Mouse (Mus musculus): Measurements from ENCODE around the gene Mcidas. TPM values are rescaled to one million over a fixed set of nuclear protein-coding genes. Genes with fewer than 3 reads are reported as not detected.

The Mcidas gene
- polyA plus RNA-seq, 1 experiment from 2014 or later, result 0.21 TPM

DNA sequence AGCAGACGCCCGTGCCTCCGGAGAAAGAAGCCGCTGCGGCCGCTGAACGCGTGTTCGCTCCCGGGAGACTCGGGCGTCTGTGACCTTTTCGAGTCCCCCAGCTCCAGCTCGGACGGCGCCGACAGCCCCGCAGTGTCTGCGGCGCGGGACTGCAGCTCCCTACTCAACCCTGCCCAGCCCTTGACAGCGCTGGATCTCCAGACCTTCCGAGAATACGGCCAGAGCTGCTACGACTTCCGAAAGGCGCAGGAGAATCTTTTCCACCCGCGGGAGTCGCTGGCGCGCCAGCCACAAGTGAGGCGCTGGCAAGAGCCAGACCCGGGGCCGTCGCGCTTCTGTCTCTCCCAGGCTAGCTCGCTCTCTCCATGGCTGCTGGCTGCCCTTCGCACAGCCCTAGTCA, 5.7 kb upstream of the Mcidas start:
- ATAC-seq (ENCODE audit: insufficient read depth, low FRiP score, low read depth), result peak; percentile 24; the same call in 1 of the 2 replicates
- H3K4me3 ChIP-seq (replicated peaks), result peak overlapping the region; percentile 51
- H3K9ac ChIP-seq, result peak overlapping the region; percentile 10; the same call in 1 of the 2 replicates
- peaks cover 71% of the 10 kb centered on the region for H3K27me3 ChIP-seq (replicated peaks)
- WGBS, result under 1% methylated on average over 39 of the region's 39 CpGs
- H3K36me3 ChIP-seq, result no peaks in the 10 kb centered on the region
- H3K9me3 ChIP-seq, result no peaks in the 10 kb centered on the region
- peaks cover 31% of the 10 kb centered on the region for H3K4me1 ChIP-seq
- H3K4me2 ChIP-seq, result peak overlapping the region; percentile 99
- H3K27ac ChIP-seq, result no peak overlapping the region

DNA sequence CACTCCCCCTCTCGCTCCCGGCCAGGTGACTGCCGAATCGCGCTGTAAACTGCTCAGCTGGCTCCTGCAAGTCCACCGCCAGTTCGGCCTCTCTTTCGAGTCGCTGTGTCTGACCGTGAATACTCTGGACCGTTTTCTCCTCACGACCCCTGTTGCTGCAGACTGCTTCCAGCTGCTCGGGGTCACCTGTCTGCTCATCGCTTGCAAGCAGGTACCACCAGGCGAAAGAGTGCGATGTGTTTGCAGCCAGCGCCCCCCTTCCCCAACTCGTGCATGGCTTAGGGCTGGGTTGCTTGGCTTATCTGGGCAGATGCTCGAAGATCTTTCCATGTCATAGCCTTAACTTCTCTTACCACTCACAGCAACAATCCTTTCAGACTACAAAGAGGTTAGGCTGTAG, 4.8 kb upstream of the Mcidas start:
- H3K4me1 ChIP-seq, result peaks cover 36% of the 10 kb centered on the region

DNA sequence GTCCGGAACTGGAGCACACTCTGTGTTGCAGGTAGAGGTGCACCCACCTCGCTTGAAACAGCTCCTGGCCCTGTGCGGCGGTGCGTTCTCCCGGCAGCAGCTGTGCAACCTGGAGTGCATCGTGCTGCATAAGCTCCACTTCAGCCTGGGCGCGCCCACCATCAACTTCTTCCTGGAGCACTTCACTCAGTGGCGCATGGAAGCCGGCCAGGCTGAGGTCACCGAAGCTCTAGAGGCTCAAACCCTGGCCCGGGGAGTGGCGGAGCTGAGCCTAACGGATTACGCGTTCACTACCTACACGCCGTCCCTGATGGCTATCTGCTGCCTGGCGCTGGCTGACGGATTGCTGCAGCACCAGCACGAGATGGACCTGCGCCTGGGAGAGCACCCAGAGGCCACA, 4.1 kb upstream of the Mcidas start:
- WGBS, result under 1% methylated on average over 23 of the region's 23 CpGs
- Histone ChIP-seq H3K27ac (no peak overlapping the region), H3K9ac (no peak overlapping the region), H3K36me3 (no peaks in the 10 kb centered on the region), H3K9me3 (no peaks in the 10 kb centered on the region), H3K27me3 (replicated peaks) (peaks cover 81% of the 10 kb centered on the region), H3K4me3 (replicated peaks) (no peak overlapping the region; the same call in 1 of the 2 replicates), H3K4me1 (peaks cover 40% of the 10 kb centered on the region), H3K4me2 (peak overlapping the region; percentile 99)
- no peak for ATAC-seq (ENCODE audit: insufficient read depth, low FRiP score, low read depth)

More for the DNA sequence above, 4.8 kb upstream of the Mcidas start:
- H3K36me3 ChIP-seq, result no peaks in the 10 kb centered on the region
- no peak for ATAC-seq (ENCODE audit: insufficient read depth, low FRiP score, low read depth)
- H3K9me3 ChIP-seq, result no peaks in the 10 kb centered on the region
- H3K27me3 ChIP-seq (replicated peaks), result peaks cover 80% of the 10 kb centered on the region
- WGBS, result under 1% methylated on average over 19 of the region's 19 CpGs
- peak overlapping the region; percentile 51 for H3K4me3 ChIP-seq (replicated peaks)
- H3K4me2 ChIP-seq, result peak overlapping the region; percentile 99
- H3K9ac ChIP-seq, result no peak overlapping the region
- H3K27ac ChIP-seq, result no peak overlapping the region

DNA sequence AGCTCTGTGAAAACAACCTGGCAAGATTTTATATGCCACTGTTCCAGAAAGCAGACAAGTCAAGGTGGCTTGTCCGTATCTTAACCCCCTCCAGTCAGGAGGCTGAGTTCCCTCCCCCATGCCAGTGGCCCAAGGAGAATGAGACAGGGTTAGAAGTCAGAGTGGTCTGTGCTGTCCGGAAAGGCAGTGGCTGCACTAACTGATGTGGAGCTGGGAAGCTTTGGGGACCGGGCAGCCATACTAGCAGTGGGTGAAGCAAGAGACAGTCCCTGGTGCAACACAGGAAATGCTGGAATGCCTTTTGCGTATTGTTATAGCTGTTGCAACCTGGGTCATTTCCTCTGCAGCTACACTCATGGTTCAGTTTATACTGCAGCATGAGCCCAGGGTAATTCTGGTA, 3.3 kb upstream of the Mcidas start:
- no peak overlapping the region for H3K27ac ChIP-seq
- no peak overlapping the region for H3K4me2 ChIP-seq
- H3K36me3 ChIP-seq, result no peaks in the 10 kb centered on the region
- H3K27me3 ChIP-seq (replicated peaks), result peaks cover 86% of the 10 kb centered on the region
- H3K9me3 ChIP-seq, result no peaks in the 10 kb centered on the region
- H3K9ac ChIP-seq, result no peak overlapping the region
- 15% methylated on average over 4 of the region's 4 CpGs for WGBS
- no peak overlapping the region for H3K4me3 ChIP-seq (replicated peaks)
- ATAC-seq (ENCODE audit: insufficient read depth, low FRiP score, low read depth), result no peak
- H3K4me1 ChIP-seq, result peaks cover 40% of the 10 kb centered on the region

DNA sequence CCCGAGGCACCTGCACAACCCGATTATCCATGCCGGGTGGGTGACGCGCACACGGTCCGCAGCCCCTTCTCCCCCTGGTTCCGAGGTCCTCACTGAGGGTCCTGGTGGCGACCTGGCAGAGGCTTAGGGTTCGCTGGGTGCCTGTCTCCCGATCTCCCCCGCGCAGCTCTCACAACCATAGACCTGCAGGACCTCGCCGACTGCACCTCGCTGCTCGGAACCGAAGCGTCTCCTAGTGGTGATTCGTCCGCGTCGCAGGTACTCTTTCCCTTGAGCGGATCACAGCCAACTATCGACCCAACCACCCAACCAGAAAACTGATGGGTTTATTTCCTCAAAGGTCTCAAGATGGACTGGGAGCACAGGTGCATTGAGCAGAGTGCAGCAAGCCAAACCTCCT, 546 bp downstream of the Mcidas start:
- Histone ChIP-seq H3K27ac (no peak overlapping the region), H3K9me3 (no peaks in the 10 kb centered on the region), H3K36me3 (no peaks in the 10 kb centered on the region), H3K4me1 (peaks cover 18% of the 10 kb centered on the region), H3K4me3 (replicated peaks) (peak overlapping the region; percentile 43), H3K9ac (no peak overlapping the region), H3K4me2 (peak overlapping the region; percentile 91), H3K27me3 (replicated peaks) (peaks cover 83% of the 10 kb centered on the region)
- peak; percentile 57 for ATAC-seq (ENCODE audit: insufficient read depth, low FRiP score, low read depth)
- under 1% methylated on average over 25 of the region's 25 CpGs for WGBS

DNA sequence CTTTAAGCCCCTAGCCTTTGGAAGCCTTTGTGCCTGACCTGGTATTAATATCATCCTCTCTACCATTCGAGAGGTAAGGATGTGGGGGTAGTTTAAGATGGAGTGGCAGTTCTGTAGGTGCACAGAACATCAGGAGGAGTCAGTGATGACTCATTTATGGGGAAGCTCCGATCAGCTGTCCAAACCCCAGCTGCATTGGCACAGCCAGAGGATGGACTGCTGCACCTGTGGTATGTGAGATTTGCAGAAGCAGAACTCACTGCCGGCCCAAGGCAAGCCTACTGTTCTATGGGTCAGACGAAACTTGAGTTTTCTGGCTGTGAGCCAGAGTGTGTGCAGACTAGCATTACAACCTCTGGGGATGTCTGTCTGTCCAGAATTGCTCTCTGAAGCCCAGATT, 2.8 kb downstream of the Mcidas start:
- 53% methylated on average over 4 of the region's 4 CpGs for WGBS
- H3K9ac ChIP-seq, result no peak overlapping the region
- H3K9me3 ChIP-seq, result no peaks in the 10 kb centered on the region
- H3K4me1 ChIP-seq, result peaks cover 12% of the 10 kb centered on the region; the same call in 1 of the 2 replicates
- no peak for ATAC-seq (ENCODE audit: insufficient read depth, low FRiP score, low read depth)
- peaks cover 66% of the 10 kb centered on the region for H3K27me3 ChIP-seq (replicated peaks)
- no peak overlapping the region for H3K4me2 ChIP-seq
- H3K27ac ChIP-seq, result no peak overlapping the region
- H3K4me3 ChIP-seq (replicated peaks), result no peak overlapping the region
- H3K36me3 ChIP-seq, result no peaks in the 10 kb centered on the region

DNA sequence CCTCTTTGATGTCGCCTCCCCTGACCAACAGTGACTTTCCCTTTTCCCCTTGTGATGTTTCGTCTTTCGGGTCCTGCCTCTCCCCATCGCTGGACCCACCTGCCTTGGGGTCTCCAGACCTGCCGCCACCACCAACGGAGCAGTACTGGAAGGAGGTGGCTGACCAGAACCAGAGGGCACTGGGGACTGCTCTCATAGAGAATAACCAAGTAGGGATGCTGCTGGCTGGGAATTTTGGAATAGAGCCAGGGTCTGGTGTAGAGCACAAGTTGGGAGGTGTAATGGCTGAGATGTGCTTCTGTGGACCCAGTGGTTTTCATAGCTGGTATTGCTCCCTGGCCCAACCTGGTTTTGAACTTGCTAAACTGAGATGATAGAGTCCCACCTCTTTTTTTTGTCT, 3.7 kb downstream of the Mcidas start:
- H3K27me3 ChIP-seq (replicated peaks), result peaks cover 61% of the 10 kb centered on the region
- ATAC-seq (ENCODE audit: insufficient read depth, low FRiP score, low read depth), result no peak
- WGBS, result 63% methylated on average over 6 of the region's 6 CpGs

DNA sequence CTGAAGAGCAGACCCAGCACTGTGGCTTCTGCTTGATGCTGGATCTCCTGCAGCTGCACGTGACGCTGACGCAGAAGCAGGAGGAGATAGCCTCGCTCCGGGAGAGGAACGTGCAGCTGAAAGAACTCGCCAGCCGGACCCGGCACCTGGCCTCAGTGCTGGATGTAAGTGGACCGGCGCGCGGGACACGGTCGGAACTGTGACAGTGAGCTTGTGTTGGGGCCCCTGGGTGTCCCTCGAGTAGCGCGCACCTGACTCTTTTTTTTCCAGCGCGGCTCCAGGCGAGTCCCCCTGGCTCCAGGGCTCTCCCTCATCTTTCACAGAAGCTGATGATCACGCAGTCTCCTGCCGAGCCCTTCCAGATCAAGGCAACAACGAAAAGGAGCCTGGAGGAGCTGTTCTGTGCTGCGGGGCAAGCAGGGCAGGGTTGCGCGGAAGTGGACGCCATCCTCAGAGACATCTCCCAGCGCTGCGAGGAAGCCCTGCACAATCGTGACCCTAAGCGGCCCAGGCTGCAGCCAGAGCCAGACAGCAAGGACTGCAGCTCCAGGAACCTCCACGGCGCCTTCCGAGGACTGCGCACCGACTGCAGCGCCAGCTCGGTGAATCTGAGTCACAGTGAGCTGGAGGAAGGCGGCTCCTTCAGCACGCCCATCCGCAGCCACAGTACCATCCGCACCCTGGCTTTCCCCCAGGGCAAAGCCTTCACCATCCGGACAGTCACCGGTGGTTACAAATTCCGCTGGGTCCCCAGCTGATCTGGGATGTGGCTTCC, 5.0 kb downstream of the Mcidas start:
- H3K4me1 ChIP-seq, result peaks cover 9% of the 10 kb centered on the region; the same call in 1 of the 2 replicates
- H3K27ac ChIP-seq, result no peak overlapping the region
- peaks cover 51% of the 10 kb centered on the region for H3K27me3 ChIP-seq (replicated peaks)
- no peaks in the 10 kb centered on the region for H3K36me3 ChIP-seq
- H3K9me3 ChIP-seq, result no peaks in the 10 kb centered on the region
- H3K4me2 ChIP-seq, result peak overlapping the region; percentile 84
- under 1% methylated on average over 46 of the region's 46 CpGs for WGBS
- H3K4me3 ChIP-seq (replicated peaks), result peak overlapping the region; percentile 39
- 0 out of 2 replicates have a peak overlapping the region, but pooled peaks have one; percentile 6 for H3K9ac ChIP-seq
- 0 out of 2 replicates have a peak, but pooled peaks have one; percentile 7 for ATAC-seq (ENCODE audit: insufficient read depth, low FRiP score, low read depth)

More for the DNA sequence above, 3.7 kb downstream of the Mcidas start:
- no peak overlapping the region for H3K27ac ChIP-seq
- H3K9ac ChIP-seq, result no peak overlapping the region
- no peaks in the 10 kb centered on the region for H3K9me3 ChIP-seq
- peaks cover 12% of the 10 kb centered on the region; the same call in 1 of the 2 replicates for H3K4me1 ChIP-seq
- no peak overlapping the region for H3K4me3 ChIP-seq (replicated peaks)
- H3K4me2 ChIP-seq, result no peak overlapping the region
- no peaks in the 10 kb centered on the region for H3K36me3 ChIP-seq

DNA sequence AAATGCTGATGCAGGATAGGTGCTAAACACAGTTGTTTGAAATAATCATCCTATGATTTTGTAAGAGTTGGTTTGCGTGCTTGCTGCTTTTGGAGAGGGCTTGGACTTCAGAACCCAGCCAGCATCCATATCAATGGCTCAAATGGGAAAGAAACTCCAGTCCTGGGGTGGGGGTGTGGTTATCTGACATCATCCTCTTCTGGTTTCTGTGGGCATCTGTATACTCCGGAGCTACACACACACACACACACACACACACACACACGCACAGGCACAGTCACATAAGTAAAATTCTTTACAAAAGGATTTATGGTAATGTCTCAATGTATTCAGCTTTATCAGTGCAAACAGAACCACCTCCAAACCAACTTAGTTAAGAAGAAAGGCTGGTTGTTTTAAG, 6.4 kb downstream of the Mcidas start:
- Histone ChIP-seq H3K4me2 (peak overlapping the region; percentile 36; the same call in 1 of the 2 replicates), H3K27me3 (replicated peaks) (peaks cover 37% of the 10 kb centered on the region), H3K36me3 (no peaks in the 10 kb centered on the region), H3K4me3 (replicated peaks) (no peak overlapping the region), H3K27ac (peak overlapping the region; percentile 83), H3K4me1 (0 out of 2 replicates have a peak, but pooled peaks cover 3% of the 10 kb centered on the region), H3K9ac (no peak overlapping the region), H3K9me3 (no peaks in the 10 kb centered on the region)
- peak; percentile 11; the same call in 1 of the 2 replicates for ATAC-seq (ENCODE audit: insufficient read depth, low FRiP score, low read depth)
- WGBS, result 64% methylated on average over 3 of the region's 3 CpGs

DNA sequence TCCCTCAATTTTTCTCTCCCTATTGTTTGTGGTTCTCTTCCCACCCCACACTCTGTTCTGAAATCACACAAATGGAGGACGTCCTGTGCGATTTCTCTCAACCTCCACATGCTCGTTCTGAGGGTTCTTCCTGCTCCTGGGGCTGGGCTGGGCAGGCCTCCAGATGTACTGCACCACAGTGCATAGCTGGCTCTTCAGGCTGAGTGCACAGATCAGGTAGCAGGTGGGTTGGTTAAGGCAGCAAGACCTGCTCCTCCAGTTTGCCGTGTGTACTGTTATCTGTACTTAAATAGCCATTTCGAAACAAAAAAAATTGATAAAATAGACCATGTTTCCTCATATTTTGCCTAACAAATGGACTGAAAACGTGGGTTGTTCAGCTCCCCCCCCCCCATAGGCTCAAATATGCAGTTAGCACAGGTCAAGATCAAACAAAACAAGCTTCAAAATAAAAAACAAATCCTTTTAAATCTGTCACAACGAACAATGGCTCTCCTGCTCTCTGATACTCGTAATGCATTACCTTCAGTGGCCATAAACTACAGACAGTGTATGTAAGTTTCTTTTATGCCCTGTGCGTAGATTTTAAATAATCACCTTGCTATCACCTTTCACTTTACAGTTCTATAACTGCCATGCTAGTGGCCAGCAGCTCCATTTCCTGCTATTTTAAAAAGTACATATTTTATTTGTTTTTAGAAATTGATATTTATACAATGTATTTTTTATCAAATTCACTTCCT, 7.1 kb downstream of the Mcidas start:
- peak overlapping the region; percentile 36; the same call in 1 of the 2 replicates for H3K4me2 ChIP-seq

DNA sequence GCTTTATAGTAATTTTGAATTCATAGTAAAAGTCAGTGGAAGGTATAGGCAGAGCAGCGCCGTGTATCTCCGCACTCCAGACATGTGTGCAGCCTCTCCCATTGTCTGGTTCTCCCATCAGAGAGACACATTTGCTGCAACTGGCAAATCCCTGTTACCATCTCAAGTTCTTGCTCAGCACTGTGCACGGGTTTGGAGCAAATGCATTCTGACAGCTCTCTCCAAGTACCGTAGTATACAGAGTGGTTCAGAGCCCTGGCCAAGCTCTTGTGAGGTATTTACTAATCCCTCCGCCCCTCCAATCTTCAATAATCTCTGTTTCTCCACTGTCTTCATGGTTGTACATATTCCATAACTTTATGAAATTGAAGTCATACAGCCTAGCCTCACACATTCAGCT, 19.0 kb downstream of the Mcidas start:
- Histone ChIP-seq H3K36me3 (no peaks in the 10 kb centered on the region), H3K27me3 (replicated peaks) (no peaks in the 10 kb centered on the region), H3K4me2 (peak overlapping the region; percentile 50), H3K4me3 (replicated peaks) (no peak overlapping the region), H3K27ac (no peak overlapping the region), H3K4me1 (no peaks in the 10 kb centered on the region), H3K9ac (no peak overlapping the region), H3K9me3 (no peaks in the 10 kb centered on the region)
- WGBS, result 71% methylated on average over 6 of the region's 6 CpGs
- ATAC-seq (ENCODE audit: insufficient read depth, low FRiP score, low read depth), result no peak

More for the DNA sequence above, 7.1 kb downstream of the Mcidas start:
- 53% methylated on average over 9 of the region's 9 CpGs for WGBS
- ATAC-seq (ENCODE audit: insufficient read depth, low FRiP score, low read depth), result peak; percentile 97
- Histone ChIP-seq H3K4me1 (0 out of 2 replicates have a peak, but pooled peaks cover 3% of the 10 kb centered on the region), H3K4me3 (replicated peaks) (no peak overlapping the region), H3K36me3 (no peaks in the 10 kb centered on the region), H3K27ac (peak overlapping the region; percentile 83), H3K9me3 (no peaks in the 10 kb centered on the region), H3K27me3 (replicated peaks) (peaks cover 32% of the 10 kb centered on the region), H3K9ac (no peak overlapping the region)
